Mouse (Mus musculus): ENCODE results near the gene D930020B18Rik. TPM values are rescaled to one million over a fixed set of nuclear protein-coding genes. Genes with fewer than 3 reads are reported as not detected.
A peak's percentile ranks its signal among the peaks of the same experiment; 100 is the strongest.

The D930020B18Rik gene
- total and polyA plus RNA-seq, 3 experiments = not detected

GRCm38 (mm10) chr10:121704871-121705270 lies 63.5 kb downstream of the D930020B18Rik start:
- peak; percentile 19 for DNase-seq

GRCm38 (mm10) chr10:121705399-121706163 lies 64.2 kb downstream of the D930020B18Rik start:
- DNase-seq = peak; percentile 82

- DNase-seq = no peak
Observed at GRCm38 (mm10) chr10:121716862-121717261, 75.5 kb downstream of the D930020B18Rik start.

- no peak for DNase-seq
Observed at GRCm38 (mm10) chr10:121718896-121719585, 77.7 kb downstream of the D930020B18Rik start.

- DNase-seq = no peak
Observed at GRCm38 (mm10) chr10:121720701-121721100, 79.3 kb downstream of the D930020B18Rik start.

GRCm38 (mm10) chr10:121726505-121726904 lies 85.1 kb downstream of the D930020B18Rik start:
- no peak for DNase-seq

GRCm38 (mm10) chr10:121727151-121727550 lies 85.8 kb downstream of the D930020B18Rik start:
- DNase-seq = no peak

- DNase-seq = peak; percentile 63
Observed at GRCm38 (mm10) chr10:121728226-121728625, 86.8 kb downstream of the D930020B18Rik start.

- no peak for DNase-seq
Observed at GRCm38 (mm10) chr10:121731048-121731725, 89.8 kb downstream of the D930020B18Rik start.

- no peak for DNase-seq
Observed at GRCm38 (mm10) chr10:121732542-121732941, 91.2 kb downstream of the D930020B18Rik start.

- no peak for DNase-seq
Observed at GRCm38 (mm10) chr10:121737256-121737655, 95.9 kb downstream of the D930020B18Rik start.

GRCm38 (mm10) chr10:121739548-121740505 lies 98.4 kb downstream of the D930020B18Rik start, which contains the start of gene BC048403:
Gene BC048403, plus strand, starts transcription at chr10:121739937.
- peak; percentile 93 for DNase-seq

GRCm38 (mm10) chr10:121742336-121742735 lies 100.9 kb downstream of the D930020B18Rik start:
- DNase-seq = no peak

Small RNA genes within 50 kb of the gene (microRNA-seq; reads per million reads assigned to microRNA genes)
- 0 reads per million in 2 experiments for gene Gm24330

Other genes starting within 250 kb of the D930020B18Rik start
- 10 to 100 TPM; 32.2 to 50.9 TPM for gene Rassf3, start 165.2 kb upstream of the D930020B18Rik start, total RNA-seq (2021)
- 9.2 and 9.3 TPM in 2 replicates for gene Rassf3, start 165.2 kb upstream of the D930020B18Rik start, polyA plus RNA-seq (2012; rRNA removed)
- gene Tbk1, start 54.8 kb upstream of the D930020B18Rik start, total RNA-seq (2021) = 10 to 100 TPM; 37.8 to 45.9 TPM
- 3.5 and 3.7 TPM in 2 replicates for gene Tbk1, start 54.8 kb upstream of the D930020B18Rik start, polyA plus RNA-seq (2012; rRNA removed)
- 10 to 100 TPM; 62.1 to 72.7 TPM for gene Xpot, start 15.3 kb upstream of the D930020B18Rik start, total RNA-seq (2021)
- 70.2 and 92.4 TPM in 2 replicates for gene Xpot, start 15.3 kb upstream of the D930020B18Rik start, polyA plus RNA-seq (2012; rRNA removed)
- gene BC048403, start 98.3 kb downstream of the D930020B18Rik start, total RNA-seq (2021) = 10 to 100 TPM in 1 of 2 experiments, 1 to 10 TPM in 1; 8.4 to 12.4 TPM
- 7.3 and 16.9 TPM in 2 replicates for gene BC048403, start 98.3 kb downstream of the D930020B18Rik start, polyA plus RNA-seq (2012; rRNA removed)

Measured in adrenal gland, adult 2 months (tissue).